Mouse (Mus musculus): ENCODE measurements at regions not wholly inside any gene's neighbourhood (a gene's known extent, or its start where the extent isn't known, plus 50 kb on each side); places are given as distances from the start of the nearest gene placed in this dataset.

DNA sequence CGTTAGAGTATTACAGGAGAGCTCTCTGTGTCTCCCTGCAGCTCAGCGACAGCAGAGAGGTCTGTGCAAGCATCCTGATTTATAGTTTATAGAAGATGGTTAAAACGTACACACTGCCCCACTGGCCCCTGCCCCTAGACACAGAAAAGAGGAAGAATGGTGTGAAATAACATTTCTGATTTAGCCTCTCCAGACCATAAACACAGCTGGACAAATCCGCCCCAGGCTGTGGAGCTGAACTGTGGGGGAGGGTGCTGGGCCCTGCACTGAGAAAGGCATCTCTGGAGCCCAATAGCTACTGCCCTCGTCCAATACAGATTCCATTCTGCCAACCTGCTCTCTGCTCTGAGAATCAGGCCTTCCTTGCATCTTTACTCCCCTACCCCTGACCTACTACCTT is 112.4 kb downstream of the Cct6b start:
- TF ChIP-seq CTCF (IDR thresholded peaks at IDR 0.05; ENCODE audit: borderline replicate concordance, insufficient read depth, low read length): no peak
- TF ChIP-seq POLR2A (IDR thresholded peaks at IDR 0.05; ENCODE audit: low read depth, low read length): no peak
